Mouse (Mus musculus) midbrain, embryonic 15.5 days (tissue): ENCODE data around the gene Sgpl1. TPM values are rescaled to one million over a fixed set of nuclear protein-coding genes. Genes with fewer than 3 reads are reported as not detected.

ENCODE experiments used
- ATAC-seq: fragments of 200-750 bp; cut with Nextera tagmentation; replicated peaks from 2 replicates; pipeline ENCODE4 v1.8.0; 2017; ENCODE audit warnings: moderate TSS enrichment
- H3K27ac ChIP-seq: fragments of 300-500 bp; sonication (generic); 2 replicates; pipeline ENCODE4 v1.5.1; 2015; ENCODE audit warnings: mild to moderate bottlenecking, inconsistent platforms
- H3K27me3 ChIP-seq: fragments of 300-500 bp; sonication (generic); replicated peaks from 2 replicates; pipeline ENCODE4 v1.6.1; 2015; ENCODE audit warnings: inconsistent platforms
- H3K36me3 ChIP-seq: fragments of 300-500 bp; sonication (generic); replicated peaks from 2 replicates; pipeline ENCODE4 v1.6.1; 2015; ENCODE audit warnings: inconsistent platforms
- H3K4me1 ChIP-seq: fragments of 300-500 bp; sonication (generic); 2 replicates; pipeline ENCODE4 v1.6.1; 2015; ENCODE audit warnings: inconsistent platforms
- H3K4me2 ChIP-seq: fragments of 300-500 bp; sonication (generic); 2 replicates; pipeline ENCODE4 v1.6.1; 2015; ENCODE audit warnings: inconsistent platforms, mild to moderate bottlenecking, moderate library complexity
- H3K4me3 ChIP-seq: fragments of 300-500 bp; sonication (generic); 2 replicates; pipeline ENCODE4 v1.5.1; 2015; ENCODE audit warnings: mild to moderate bottlenecking, inconsistent platforms
- H3K9ac ChIP-seq: fragments of 300-500 bp; sonication (generic); 2 replicates; pipeline ENCODE4 v1.6.1; 2015; ENCODE audit warnings: mild to moderate bottlenecking, inconsistent platforms
- H3K9me3 ChIP-seq: fragments of 300-500 bp; sonication (generic); 2 replicates; pipeline ENCODE4 v1.6.1; 2016; ENCODE audit warnings: inconsistent platforms
- WGBS: fragments of 180-500 bp; shearing (Covaris S2); methylation state at CpG from one replicate; pipeline ENCODE4 v1.1.7; 2015; ENCODE audit warnings: mixed read lengths; 5-methylcytosine and 5-hydroxymethylcytosine counted together
- polyA plus RNA-seq: library from polyadenylated mRNA; unstranded; fragments of >200 nt; fragmentation: Nextera tagmentation; extraction: Ambion mirVana; gene quantifications from 2 replicates; pipeline ENCODE4 v1.2.1, GENCODE M21; 2015

The Sgpl1 gene
- polyA plus RNA-seq, 1 experiment from 2014 or later: 50.6 TPM

DNA sequence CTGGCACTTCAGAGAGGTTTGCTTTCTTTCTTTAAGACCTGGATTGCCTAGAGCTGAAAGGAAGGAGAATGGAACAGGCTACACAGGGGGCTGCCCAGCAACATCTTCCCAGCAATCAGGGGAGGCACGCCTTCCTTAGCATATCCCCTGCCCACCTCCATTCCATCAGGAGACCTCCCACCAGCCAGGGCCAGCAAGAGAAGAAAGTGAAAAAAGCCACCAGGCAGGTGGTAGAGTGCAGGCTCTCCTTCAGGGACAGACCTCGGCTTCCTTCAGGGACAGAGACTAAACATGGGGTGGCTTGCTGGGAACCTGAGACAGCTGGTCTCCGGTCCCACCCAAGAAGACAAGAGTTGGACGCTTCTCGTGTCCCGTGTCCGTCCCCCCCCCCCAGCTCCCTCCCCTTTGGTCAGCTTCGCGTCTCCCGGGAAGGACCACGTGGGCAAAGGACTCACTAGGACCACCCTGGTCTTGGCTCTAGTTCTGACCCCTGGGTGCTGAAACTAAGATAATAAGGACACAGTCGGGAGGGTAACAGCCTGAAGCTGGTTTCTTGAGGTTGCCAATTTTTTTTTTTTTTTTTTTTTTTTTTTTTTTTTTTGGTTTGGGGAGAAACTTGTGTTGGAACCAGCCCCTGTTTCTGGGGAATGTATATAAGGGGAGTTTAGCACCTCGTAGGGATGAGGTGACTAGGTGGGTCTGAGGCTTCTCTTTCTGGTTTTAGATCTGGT is 27.4 kb upstream of the Sgpl1 start:
- Histone ChIP-seq H3K9ac (no peak overlapping the region), H3K9me3 (no peaks in the 10 kb centered on the region), H3K27ac (no peak overlapping the region), H3K36me3 (no peaks in the 10 kb centered on the region), H3K4me2 (no peak overlapping the region), H3K4me3 (no peak overlapping the region), H3K4me1 (no peaks in the 10 kb centered on the region), H3K27me3 (no peaks in the 10 kb centered on the region)
- WGBS: 49% methylated on average over 13 of the region's 13 CpGs
- ATAC-seq: no peak

DNA sequence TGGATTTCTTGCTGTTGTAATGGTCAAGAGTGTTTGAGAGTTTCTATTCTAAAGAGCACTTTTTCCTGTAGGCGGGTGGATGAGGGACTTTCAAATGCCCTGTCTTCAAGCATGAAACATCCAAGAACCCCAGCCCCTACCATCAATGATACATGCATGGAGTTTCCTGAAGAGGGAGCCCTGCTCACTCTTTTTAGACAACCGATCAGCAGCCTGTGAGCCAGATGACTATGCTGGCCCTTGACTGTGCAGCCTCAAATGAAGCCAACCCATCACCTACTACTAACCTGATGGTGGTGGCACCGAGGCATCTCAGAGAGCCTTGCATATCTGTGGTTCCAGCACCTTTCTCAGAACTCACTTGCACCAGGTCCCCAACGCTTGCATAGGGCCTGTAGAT is 25.0 kb upstream of the Sgpl1 start:
- no peaks in the 10 kb centered on the region for H3K9me3 ChIP-seq
- no peak overlapping the region for H3K4me2 ChIP-seq
- no peaks in the 10 kb centered on the region for H3K36me3 ChIP-seq
- no peak overlapping the region for H3K27ac ChIP-seq
- no peaks in the 10 kb centered on the region for H3K27me3 ChIP-seq
- no peak overlapping the region for H3K9ac ChIP-seq
- H3K4me1 ChIP-seq: no peaks in the 10 kb centered on the region
- WGBS: 81% methylated on average over 4 of the region's 4 CpGs
- no peak for ATAC-seq
- no peak overlapping the region for H3K4me3 ChIP-seq

DNA sequence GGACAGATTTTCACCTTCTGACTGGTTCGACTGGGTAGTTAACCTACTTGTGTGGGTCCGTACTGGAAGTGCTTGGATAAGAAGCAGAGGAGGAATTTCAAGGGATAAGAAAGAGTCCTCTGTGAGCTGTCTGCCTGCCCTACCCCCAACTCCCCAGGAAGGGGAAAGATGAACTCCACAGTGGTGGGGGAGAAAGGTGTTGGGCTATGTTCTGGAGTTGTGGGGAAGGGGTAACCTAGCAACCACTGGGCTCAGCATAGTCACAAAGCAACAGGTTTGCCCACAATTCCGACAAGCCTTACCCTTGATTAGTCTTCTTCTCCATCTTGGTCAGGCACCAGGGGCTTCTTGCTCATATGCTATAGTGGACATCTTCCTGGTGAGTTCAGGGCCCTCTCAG is 24.2 kb upstream of the Sgpl1 start, which contains the start of gene Tbata:
Tbata (plus strand) TSS at position 301 of the 400 bp plus-strand sequence.
- no peak within 1 kb of the TSS for H3K9ac ChIP-seq
- no peak within 1 kb of the TSS for H3K4me3 ChIP-seq
- no peaks in the 10 kb centered on the region for H3K9me3 ChIP-seq
- H3K36me3 ChIP-seq: no peaks in the 10 kb centered on the region
- ATAC-seq: no peak
- no peaks in the 10 kb centered on the region for H3K27me3 ChIP-seq
- H3K4me2 ChIP-seq: no peak within 1 kb of the TSS
- H3K27ac ChIP-seq: no peak within 1 kb of the TSS
- H3K4me1 ChIP-seq: no peaks in the 10 kb centered on the region
- 68% methylated on average over 3 of the region's 3 CpGs for WGBS

DNA sequence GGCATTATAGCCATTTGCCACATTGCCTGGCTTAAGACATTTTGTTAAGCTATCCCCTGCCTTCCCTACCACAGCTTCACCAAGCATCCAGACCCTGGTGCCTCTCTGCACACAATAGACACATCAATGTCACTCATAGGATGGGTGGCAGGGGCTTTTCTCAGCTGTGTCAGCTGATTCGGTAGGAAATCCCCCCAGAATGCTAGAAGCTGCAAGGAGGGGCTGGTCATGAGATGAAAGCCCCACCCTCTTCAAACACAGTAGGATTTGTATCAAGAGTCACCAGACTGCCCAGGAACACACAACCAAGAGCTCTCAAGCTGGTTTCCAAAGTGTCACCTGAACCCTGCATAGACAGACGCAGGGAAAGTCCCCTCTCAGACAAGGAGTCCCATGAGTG is 20.9 kb upstream of the Sgpl1 start:
- H3K36me3 ChIP-seq: no peaks in the 10 kb centered on the region
- no peak overlapping the region for H3K4me3 ChIP-seq
- no peaks in the 10 kb centered on the region for H3K4me1 ChIP-seq
- no peaks in the 10 kb centered on the region for H3K27me3 ChIP-seq
- no peak overlapping the region for H3K4me2 ChIP-seq
- no peak overlapping the region for H3K9ac ChIP-seq
- H3K27ac ChIP-seq: no peak overlapping the region
- no peak for ATAC-seq
- H3K9me3 ChIP-seq: no peaks in the 10 kb centered on the region
- WGBS: 58% methylated on average over 2 of the region's 2 CpGs

DNA sequence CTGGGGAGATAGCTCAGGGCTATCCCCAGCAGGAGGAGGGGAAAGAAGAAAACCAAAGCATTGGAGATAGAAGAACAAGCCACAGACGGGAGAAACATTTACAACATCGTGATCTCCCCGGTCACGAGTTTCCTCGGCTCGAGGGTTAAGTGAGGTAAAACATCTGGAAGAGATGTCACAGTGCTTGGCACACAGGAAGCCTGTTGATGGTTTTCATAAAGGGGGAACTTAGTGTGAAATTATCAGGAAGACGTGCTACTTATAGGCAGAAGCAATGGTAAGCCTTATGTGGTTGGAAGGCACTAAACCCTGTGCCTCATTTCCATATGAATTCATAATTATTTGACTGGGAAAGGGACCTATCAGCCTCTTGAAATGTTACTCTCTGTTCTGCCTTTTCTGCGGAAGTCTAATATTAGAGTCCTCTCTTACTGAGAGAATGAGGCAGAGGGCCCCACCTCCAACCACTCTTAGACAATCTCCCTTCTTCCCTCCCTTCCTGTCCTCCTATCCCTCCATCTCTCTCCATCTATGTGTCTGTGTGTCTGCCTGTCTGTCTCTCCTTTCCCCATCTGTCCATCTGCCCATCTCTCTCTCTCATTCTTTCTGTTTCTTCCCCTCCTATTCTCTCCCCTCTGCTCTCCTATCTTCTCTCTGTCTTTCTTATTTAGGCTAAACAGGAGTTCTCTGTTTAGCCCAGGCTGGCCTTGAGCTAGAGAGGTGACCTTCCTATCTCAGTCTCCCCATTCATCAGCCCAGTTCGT is 20.0 kb upstream of the Sgpl1 start:
- 76% methylated on average over 9 of the region's 9 CpGs for WGBS
- no peak overlapping the region for H3K9ac ChIP-seq
- H3K4me3 ChIP-seq: no peak overlapping the region
- no peak for ATAC-seq
- H3K36me3 ChIP-seq: no peaks in the 10 kb centered on the region
- H3K4me1 ChIP-seq: no peaks in the 10 kb centered on the region
- no peaks in the 10 kb centered on the region for H3K9me3 ChIP-seq
- H3K27ac ChIP-seq: no peak overlapping the region
- H3K4me2 ChIP-seq: no peak overlapping the region
- H3K27me3 ChIP-seq: no peaks in the 10 kb centered on the region

DNA sequence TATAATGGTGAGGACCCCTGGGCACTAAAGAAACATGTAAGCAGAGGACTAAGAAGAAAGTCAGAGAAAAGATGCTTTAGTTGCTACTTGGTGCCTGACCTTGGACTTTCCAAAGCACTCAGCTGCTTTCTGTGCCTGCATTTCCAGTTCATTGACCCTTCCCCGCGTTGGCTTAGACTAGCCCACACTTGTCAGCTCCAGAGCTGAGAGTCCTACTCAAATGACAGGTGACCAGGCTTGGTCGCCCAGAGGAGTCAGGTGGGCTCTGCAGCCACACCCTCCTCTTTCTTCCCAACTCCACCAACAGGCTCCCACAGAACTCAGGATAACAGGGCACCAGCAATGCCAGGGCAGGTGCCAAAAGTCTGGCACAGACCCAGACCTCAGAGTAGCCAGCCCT is 14.9 kb upstream of the Sgpl1 start:
- Histone ChIP-seq H3K4me2 (no peak overlapping the region), H3K36me3 (no peaks in the 10 kb centered on the region), H3K9ac (no peak overlapping the region), H3K4me1 (no peaks in the 10 kb centered on the region), H3K27me3 (no peaks in the 10 kb centered on the region), H3K4me3 (no peak overlapping the region), H3K27ac (no peak overlapping the region), H3K9me3 (no peaks in the 10 kb centered on the region)
- ATAC-seq: no peak
- 83% methylated on average over 3 of the region's 3 CpGs for WGBS

DNA sequence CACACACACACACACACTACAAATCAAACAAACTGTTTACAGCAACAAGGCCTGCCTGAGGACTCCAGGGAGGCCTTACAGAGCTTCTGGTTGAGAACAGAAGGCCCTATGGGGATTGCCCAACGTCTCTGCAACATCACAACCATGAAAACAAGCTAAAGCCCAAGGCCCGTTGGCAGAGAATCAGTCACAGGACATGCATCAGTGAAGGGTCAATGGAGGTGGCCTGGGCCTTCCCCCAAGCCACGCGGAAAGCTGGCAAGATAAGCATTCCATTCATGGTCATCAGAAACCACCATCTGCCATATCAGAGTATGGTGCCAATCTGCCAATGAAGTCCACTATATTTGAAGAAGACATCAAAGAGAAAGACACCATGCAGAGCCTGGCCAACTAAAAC is 13.2 kb upstream of the Sgpl1 start:
- no peak overlapping the region for H3K4me3 ChIP-seq
- H3K9ac ChIP-seq: no peak overlapping the region
- no peak overlapping the region for H3K27ac ChIP-seq
- WGBS: 77% methylated on average over 4 of the region's 4 CpGs
- no peaks in the 10 kb centered on the region for H3K27me3 ChIP-seq
- no peaks in the 10 kb centered on the region for H3K4me1 ChIP-seq
- no peak for ATAC-seq
- no peaks in the 10 kb centered on the region for H3K36me3 ChIP-seq
- no peaks in the 10 kb centered on the region for H3K9me3 ChIP-seq
- H3K4me2 ChIP-seq: no peak overlapping the region

DNA sequence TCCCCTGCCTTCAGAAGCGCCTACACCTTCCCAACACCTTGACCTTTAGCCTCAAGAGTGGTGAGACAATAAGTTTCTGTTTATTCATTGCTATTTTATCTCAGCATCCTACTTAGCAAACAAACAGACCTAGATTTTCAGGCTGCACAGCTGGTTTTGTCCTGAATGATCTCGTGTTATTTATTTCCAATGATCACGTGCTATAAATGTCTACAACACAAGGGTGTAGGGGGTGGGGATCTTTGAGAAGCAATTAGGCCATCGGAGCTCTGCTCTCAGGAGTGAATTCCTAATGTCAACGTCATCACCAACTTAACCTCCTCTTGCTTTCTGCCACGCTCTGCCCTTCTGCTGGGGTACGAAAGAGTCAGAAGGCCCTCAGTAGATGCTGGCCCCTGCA is 12.6 kb upstream of the Sgpl1 start:
- H3K9me3 ChIP-seq: no peaks in the 10 kb centered on the region
- H3K4me2 ChIP-seq: no peak overlapping the region
- H3K27ac ChIP-seq: no peak overlapping the region
- H3K27me3 ChIP-seq: no peaks in the 10 kb centered on the region
- H3K4me1 ChIP-seq: no peaks in the 10 kb centered on the region
- no peaks in the 10 kb centered on the region for H3K36me3 ChIP-seq
- no peak overlapping the region for H3K9ac ChIP-seq
- H3K4me3 ChIP-seq: no peak overlapping the region
- ATAC-seq: no peak
- 84% methylated on average over 7 of the region's 7 CpGs for WGBS

DNA sequence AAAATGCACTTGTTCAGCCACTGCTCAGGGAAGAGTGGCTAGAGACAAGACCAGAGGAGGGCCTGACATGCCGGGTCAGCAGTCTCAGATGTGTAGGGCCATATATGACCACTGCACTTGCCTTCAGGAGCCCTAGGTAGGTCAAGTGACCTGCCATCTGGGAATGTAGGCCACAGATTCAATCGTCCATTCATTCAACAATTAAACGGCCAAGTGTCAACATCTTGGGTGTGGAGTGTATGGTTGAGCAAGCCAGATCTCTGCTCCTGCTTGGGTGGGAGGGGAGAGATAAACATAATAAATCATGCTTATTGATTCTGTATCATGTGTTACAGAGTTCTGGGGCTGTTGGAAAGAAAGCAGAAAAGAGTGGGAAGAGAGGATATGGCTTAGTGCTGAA is 11.1 kb upstream of the Sgpl1 start:
- no peak overlapping the region for H3K9ac ChIP-seq
- ATAC-seq: no peak
- H3K4me1 ChIP-seq: no peaks in the 10 kb centered on the region
- H3K9me3 ChIP-seq: no peaks in the 10 kb centered on the region
- no peak overlapping the region for H3K4me2 ChIP-seq
- H3K4me3 ChIP-seq: no peak overlapping the region
- H3K27me3 ChIP-seq: no peaks in the 10 kb centered on the region
- WGBS: 90% methylated on average over 3 of the region's 3 CpGs
- no peaks in the 10 kb centered on the region for H3K36me3 ChIP-seq
- H3K27ac ChIP-seq: no peak overlapping the region

DNA sequence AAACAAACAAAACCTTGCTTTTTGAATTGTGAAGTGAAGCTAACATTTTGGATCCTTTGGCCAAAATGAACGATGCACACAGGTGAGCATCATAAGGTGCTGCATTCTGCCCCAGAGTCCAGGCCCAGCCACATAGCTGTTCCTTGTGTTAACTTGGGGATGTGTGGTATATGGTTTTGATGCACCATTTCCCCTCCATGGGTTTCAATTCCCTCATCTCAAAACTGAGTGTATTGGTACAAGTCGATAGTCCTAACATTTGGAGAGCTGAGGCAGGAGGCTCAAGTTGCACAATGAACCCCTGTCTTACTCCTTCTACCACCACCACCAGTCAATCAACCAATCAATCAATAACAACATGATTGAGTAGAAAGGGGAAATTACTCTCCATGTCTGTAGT is 8.9 kb upstream of the Sgpl1 start:
- Histone ChIP-seq H3K4me1 (no peaks in the 10 kb centered on the region), H3K4me2 (no peak overlapping the region), H3K9ac (no peak overlapping the region), H3K4me3 (no peak overlapping the region), H3K27ac (no peak overlapping the region), H3K9me3 (no peaks in the 10 kb centered on the region), H3K36me3 (no peaks in the 10 kb centered on the region), H3K27me3 (no peaks in the 10 kb centered on the region)
- no peak for ATAC-seq
- 97% methylated on average over 2 of the region's 2 CpGs for WGBS

DNA sequence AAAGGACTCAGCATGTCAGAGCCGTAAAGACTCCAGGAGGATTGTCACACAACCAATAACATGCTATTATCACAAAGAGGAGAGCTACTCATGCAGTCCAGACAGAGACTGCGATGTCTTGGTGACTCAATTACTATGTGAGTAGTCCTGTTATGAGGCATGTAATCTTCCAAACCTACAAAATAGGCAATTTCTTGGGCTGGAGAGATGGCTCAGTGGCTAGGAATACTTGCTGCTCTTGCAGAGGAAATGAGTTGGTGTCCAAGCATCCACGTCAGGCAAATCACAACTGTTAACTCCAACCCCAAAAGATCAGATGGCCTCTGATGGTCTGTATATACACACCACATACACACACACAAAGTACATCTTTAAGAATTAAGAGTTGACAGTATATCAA is 8.1 kb upstream of the Sgpl1 start:
- Histone ChIP-seq H3K4me2 (no peak overlapping the region), H3K4me1 (no peaks in the 10 kb centered on the region), H3K27me3 (no peaks in the 10 kb centered on the region), H3K27ac (no peak overlapping the region), H3K36me3 (no peaks in the 10 kb centered on the region), H3K9me3 (no peaks in the 10 kb centered on the region), H3K9ac (no peak overlapping the region), H3K4me3 (no peak overlapping the region)
- ATAC-seq: no peak
- WGBS: 78% methylated on average over 3 of the region's 3 CpGs

DNA sequence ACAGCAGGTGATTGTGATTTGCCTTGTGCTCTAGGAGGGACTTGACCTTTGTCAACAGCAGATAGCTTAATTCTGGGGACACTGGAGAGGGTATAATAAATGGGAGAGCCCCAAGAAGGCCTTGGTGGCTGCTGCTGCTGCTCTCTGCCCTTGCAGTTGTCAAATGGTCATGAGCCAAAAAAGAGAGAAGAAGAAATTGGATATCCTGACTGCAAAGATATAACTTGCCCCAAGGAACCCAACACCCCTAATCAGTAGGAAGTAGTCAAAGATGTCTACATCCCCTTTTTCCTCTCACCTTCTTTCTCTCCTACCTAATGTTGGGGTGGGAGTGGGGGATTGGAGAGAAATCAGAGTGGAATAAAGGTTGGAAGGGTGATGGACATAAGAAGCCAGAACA is 4.6 kb upstream of the Sgpl1 start:
- Histone ChIP-seq H3K36me3 (no peaks in the 10 kb centered on the region), H3K4me2 (no peak overlapping the region), H3K9ac (no peak overlapping the region), H3K9me3 (no peaks in the 10 kb centered on the region), H3K4me1 (no peaks in the 10 kb centered on the region), H3K27ac (no peak overlapping the region), H3K4me3 (no peak overlapping the region), H3K27me3 (no peaks in the 10 kb centered on the region)
- ATAC-seq: no peak

DNA sequence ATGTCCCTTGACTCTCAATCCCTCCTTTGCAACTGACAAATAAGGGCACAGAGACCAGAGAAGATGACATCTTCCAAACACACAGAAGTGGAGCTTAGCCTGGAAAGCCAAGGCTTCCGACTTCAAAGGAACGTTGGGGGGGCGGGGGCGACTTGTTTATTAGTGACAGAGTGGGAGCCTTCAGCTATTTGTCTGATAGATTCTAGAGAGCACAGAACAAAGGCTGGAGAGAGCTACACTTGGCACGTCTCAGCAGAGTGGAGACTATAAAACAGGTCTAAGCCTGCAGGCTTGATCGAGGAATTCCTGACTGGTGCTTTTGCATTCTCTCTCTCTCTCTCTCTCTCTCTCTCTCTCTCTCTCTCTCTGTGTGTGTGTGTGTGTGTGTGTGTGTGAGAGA is 3.1 kb upstream of the Sgpl1 start:
- no peaks in the 10 kb centered on the region for H3K9me3 ChIP-seq
- H3K27ac ChIP-seq: no peak overlapping the region
- no peak overlapping the region for H3K9ac ChIP-seq
- H3K4me1 ChIP-seq: peaks cover 2% of the 10 kb centered on the region
- H3K4me3 ChIP-seq: no peak overlapping the region
- H3K27me3 ChIP-seq: no peaks in the 10 kb centered on the region
- no peak for ATAC-seq
- no peaks in the 10 kb centered on the region for H3K36me3 ChIP-seq
- WGBS: 57% methylated on average over 6 of the region's 6 CpGs
- H3K4me2 ChIP-seq: no peak overlapping the region
